Mouse (Mus musculus) forebrain, postnatal 0 days (tissue): ENCODE results near the gene P4ha2. TPM values are rescaled to one million over a fixed set of nuclear protein-coding genes. Genes with fewer than 3 reads are reported as not detected.

Source experiments
- ATAC-seq: fragments of 200-750 bp; cut with Nextera tagmentation; 2 replicates; pipeline ENCODE4 v1.8.0; 2017; ENCODE audit warnings: mild to moderate bottlenecking, moderate library complexity
- DNase-seq: peaks from one replicate; pipeline ENCODE4 v3.0.0-alpha.2; 2015
- H3K27ac ChIP-seq: fragments of 300-500 bp; sonication (generic); 2 replicates; pipeline ENCODE4 v1.5.1; 2014; ENCODE audit warnings: low read depth, mild to moderate bottlenecking, antibody characterized with exemption, low read length, moderate library complexity, mixed read lengths
- H3K27me3 ChIP-seq: fragments of 300-500 bp; sonication (generic); 2 replicates; pipeline ENCODE4 v1.6.1; 2014; ENCODE audit warnings: mild to moderate bottlenecking, low read length, mixed read lengths; ENCODE audit not compliant: insufficient read depth
- H3K36me3 ChIP-seq: fragments of 300-500 bp; sonication (generic); 2 replicates; pipeline ENCODE4 v1.6.1; 2014; ENCODE audit warnings: mild to moderate bottlenecking, moderate library complexity; ENCODE audit not compliant: insufficient read depth
- H3K4me1 ChIP-seq: fragments of 300-500 bp; sonication (generic); 2 replicates; pipeline ENCODE4 v1.6.1; 2014; ENCODE audit warnings: antibody characterized with exemption; ENCODE audit not compliant: insufficient read depth
- H3K4me2 ChIP-seq: fragments of 300-500 bp; sonication (generic); 2 replicates; pipeline ENCODE4 v1.6.1; 2014; ENCODE audit warnings: low read depth, mild to moderate bottlenecking, moderate library complexity
- H3K4me3 ChIP-seq: fragments of 300-500 bp; sonication (generic); 2 replicates; pipeline ENCODE4 v1.5.1; 2014; ENCODE audit warnings: low read depth, low read length, mixed read lengths
- H3K9ac ChIP-seq: fragments of 300-500 bp; sonication (generic); 2 replicates; pipeline ENCODE4 v1.6.1; 2014; ENCODE audit warnings: mild to moderate bottlenecking
- H3K9me3 ChIP-seq: fragments of 300-500 bp; sonication (generic); 2 replicates; pipeline ENCODE4 v1.6.1; 2016; ENCODE audit warnings: low read length
- CTCF ChIP-seq: sonication (generic); IDR thresholded peaks from 2 replicates; pipeline ENCODE4 v1.5.1; 2016; ENCODE audit warnings: antibody characterized with exemption, control low read depth, low read depth
- WGBS: fragments of 180-500 bp; shearing (Covaris S2); extraction: QIAGEN DNeasy Blood & Tissue Kit; methylation state at CpG from one replicate; pipeline ENCODE4 v1.1.7; 2014; 5-methylcytosine and 5-hydroxymethylcytosine counted together
- polyA plus RNA-seq: library from polyadenylated mRNA; unstranded; fragments of >200 nt; fragmentation: Nextera tagmentation; extraction: Ambion mirVana; gene quantifications from 2 replicates; pipeline ENCODE4 v1.2.1, GENCODE M21; 2015
- total RNA-seq: library from RNA; depleted of rRNA; stranded (reverse); fragments of >200 nt; gene quantifications from 2 replicates; pipeline ENCODE4 v1.2.3, GENCODE M21; 2014; rRNA removed

Gene P4ha2
- total and polyA plus RNA-seq, 2 experiments from 2014 or later, result 6.1 to 9.8 TPM

DNA sequence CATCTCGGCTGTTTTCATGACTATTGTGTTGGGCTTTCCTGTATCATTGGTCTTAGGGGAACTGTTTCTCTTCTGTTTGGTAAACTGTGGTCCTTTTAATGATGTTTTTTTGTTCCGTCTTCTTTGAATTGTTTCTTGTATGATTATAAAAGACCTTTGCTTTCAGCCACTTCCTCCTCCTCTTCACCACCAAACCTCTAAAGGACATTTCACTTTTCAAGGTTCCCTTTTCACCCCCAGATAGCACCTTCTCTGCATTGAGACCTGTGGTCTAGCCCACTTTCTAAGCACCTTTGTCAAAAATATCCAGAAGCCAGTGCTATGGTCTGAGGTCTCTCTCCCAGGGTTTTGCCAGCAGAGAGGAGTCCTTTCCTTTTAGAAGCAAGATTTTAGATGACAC lies 71.3 kb downstream of the P4ha2 start:
- no peak for TF ChIP-seq CTCF
- 85% methylated on average over 2 of the region's 2 CpGs for WGBS

GRCm38 (mm10) chr11:54174226-54174625 lies 74.3 kb downstream of the P4ha2 start:
- Histone ChIP-seq H3K4me2 (no peak overlapping the region), H3K27ac (no peak overlapping the region), H3K4me3 (no peak overlapping the region), H3K36me3 (no peaks in the 10 kb centered on the region), H3K4me1 (no peaks in the 10 kb centered on the region), H3K9ac (no peak overlapping the region), H3K27me3 (no peaks in the 10 kb centered on the region), H3K9me3 (no peaks in the 10 kb centered on the region)
- ATAC-seq, result no peak
- no peak for TF ChIP-seq CTCF
- no peak for DNase-seq
- 95% methylated on average over 4 of the region's 4 CpGs for WGBS

More for the DNA sequence above, 71.3 kb downstream of the P4ha2 start:
- no peak overlapping the region for H3K27ac ChIP-seq
- no peak overlapping the region for H3K9ac ChIP-seq
- no peaks in the 10 kb centered on the region for H3K36me3 ChIP-seq
- no peaks in the 10 kb centered on the region for H3K9me3 ChIP-seq
- no peak overlapping the region for H3K4me2 ChIP-seq
- no peaks in the 10 kb centered on the region for H3K27me3 ChIP-seq
- no peak overlapping the region for H3K4me3 ChIP-seq
- ATAC-seq, result no peak
- no peaks in the 10 kb centered on the region for H3K4me1 ChIP-seq
- no peak for DNase-seq

DNA sequence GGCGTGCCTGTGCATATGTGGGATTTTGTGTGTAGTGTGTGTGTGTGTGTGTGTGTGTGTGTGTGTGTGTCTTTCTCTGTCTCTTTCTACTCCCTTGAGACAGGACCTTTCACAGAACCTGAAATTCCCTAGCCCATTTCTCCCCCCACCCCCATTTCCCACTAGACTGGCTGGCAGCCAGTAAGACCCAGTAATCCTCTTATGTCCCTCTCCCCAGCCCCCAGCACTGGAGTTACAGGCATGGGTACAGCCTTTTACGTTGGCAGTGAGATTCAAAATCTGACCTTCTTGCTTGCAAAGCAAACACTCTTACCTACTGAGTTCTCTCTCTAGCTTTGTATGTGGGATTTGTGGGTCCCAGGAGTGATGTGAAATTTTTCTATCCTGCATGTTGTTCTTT lies 75.0 kb downstream of the P4ha2 start:
- ATAC-seq, result no peak
- Histone ChIP-seq H3K36me3 (no peaks in the 10 kb centered on the region), H3K27me3 (no peaks in the 10 kb centered on the region), H3K4me2 (no peak overlapping the region), H3K4me3 (no peak overlapping the region), H3K4me1 (no peaks in the 10 kb centered on the region), H3K9me3 (no peaks in the 10 kb centered on the region), H3K27ac (no peak overlapping the region), H3K9ac (no peak overlapping the region)
- WGBS, result 49% methylated on average over 2 of the region's 2 CpGs
- TF ChIP-seq CTCF, result no peak
- DNase-seq, result no peak

Other genes with a start within 250 kb of the P4ha2 start
- gene Gm12216, start 240.8 kb upstream of the P4ha2 start, total RNA-seq, result not detected in 2 replicates
- gene Gm12216, start 240.8 kb upstream of the P4ha2 start, polyA plus RNA-seq, result 0.40 and 0.77 TPM in 2 replicates
- gene Slc22a5, start 208.4 kb upstream of the P4ha2 start, total RNA-seq, result 16.0 and 16.2 TPM in 2 replicates
- gene Slc22a5, start 208.4 kb upstream of the P4ha2 start, polyA plus RNA-seq, result 12.9 and 13.4 TPM in 2 replicates
- gene Slc22a21, start 119.8 kb upstream of the P4ha2 start, total RNA-seq, result 3.3 and 5.1 TPM in 2 replicates
- 2.4 and 4.8 TPM in 2 replicates for gene Slc22a21, start 119.8 kb upstream of the P4ha2 start, polyA plus RNA-seq
- gene Slc22a4, start 72.0 kb upstream of the P4ha2 start, total RNA-seq, result 3.7 and 4.7 TPM in 2 replicates
- 3.3 and 4.0 TPM in 2 replicates for gene Slc22a4, start 72.0 kb upstream of the P4ha2 start, polyA plus RNA-seq
- gene Pdlim4, start 31.1 kb upstream of the P4ha2 start, total RNA-seq, result 27.6 and 30.9 TPM in 2 replicates
- 47.9 and 50.7 TPM in 2 replicates for gene Pdlim4, start 31.1 kb upstream of the P4ha2 start, polyA plus RNA-seq
- not detected in 2 replicates for gene Csf2, start 149.6 kb downstream of the P4ha2 start, total RNA-seq
- gene Csf2, start 149.6 kb downstream of the P4ha2 start, polyA plus RNA-seq, result not detected in 2 replicates
- not detected in 2 replicates for gene Il3, start 167.2 kb downstream of the P4ha2 start, total RNA-seq
- gene Il3, start 167.2 kb downstream of the P4ha2 start, polyA plus RNA-seq, result not detected in 2 replicates
- gene Acsl6, start 203.7 kb downstream of the P4ha2 start, total RNA-seq, result 56.3 and 57.7 TPM in 2 replicates
- 44.7 and 48.5 TPM in 2 replicates for gene Acsl6, start 203.7 kb downstream of the P4ha2 start, polyA plus RNA-seq